Mouse (Mus musculus) embryonic facial prominence, embryonic 14.5 days (tissue): Measurements from ENCODE around the gene Lhfp. TPM values are rescaled to one million over a fixed set of nuclear protein-coding genes. Genes with fewer than 3 reads are reported as not detected.

Experiments
- ATAC-seq: fragments of 200-750 bp; cut with Nextera tagmentation; 2 replicates; pipeline ENCODE4 v1.8.0; 2017; ENCODE audit warnings: low read depth, moderate number of reproducible peaks, moderate TSS enrichment
- DNase-seq: peaks from one replicate; pipeline ENCODE4 v3.0.0-alpha.2; 2015; ENCODE audit warnings: low spot score
- H3K27ac ChIP-seq: fragments of 300-500 bp; sonication (generic); replicated peaks from 2 replicates; pipeline ENCODE4 v1.5.1; 2014; ENCODE audit warnings: low read depth, mild to moderate bottlenecking, low read length, moderate library complexity
- H3K27me3 ChIP-seq: fragments of 300-500 bp; sonication (generic); replicated peaks from 2 replicates; pipeline ENCODE4 v1.6.1; 2014; ENCODE audit warnings: low read length; ENCODE audit not compliant: control insufficient read depth, insufficient read depth
- H3K36me3 ChIP-seq: fragments of 300-500 bp; sonication (generic); 2 replicates; pipeline ENCODE4 v1.6.1; 2014; ENCODE audit warnings: low read length, mixed read lengths; ENCODE audit not compliant: control insufficient read depth, insufficient read depth
- H3K4me1 ChIP-seq: fragments of 300-500 bp; sonication (generic); 2 replicates; pipeline ENCODE4 v1.6.1; 2014; ENCODE audit warnings: antibody characterized with exemption, low read length; ENCODE audit not compliant: control insufficient read depth, insufficient read depth
- H3K4me2 ChIP-seq: fragments of 300-500 bp; sonication (generic); 2 replicates; pipeline ENCODE4 v1.6.1; 2014; ENCODE audit warnings: low read depth, mild to moderate bottlenecking, low read length, moderate library complexity, mixed read lengths
- H3K4me3 ChIP-seq: fragments of 300-500 bp; sonication (generic); 2 replicates; pipeline ENCODE4 v1.5.1; 2014; ENCODE audit warnings: low read depth, mild to moderate bottlenecking, low read length
- H3K9ac ChIP-seq: fragments of 300-500 bp; sonication (generic); 2 replicates; pipeline ENCODE4 v1.6.1; 2014; ENCODE audit warnings: low read depth, mild to moderate bottlenecking, low read length, moderate library complexity, mixed read lengths
- H3K9me3 ChIP-seq: fragments of 300-500 bp; sonication (generic); 2 replicates; pipeline ENCODE4 v1.6.1; 2016; ENCODE audit warnings: low read length; ENCODE audit not compliant: control insufficient read depth
- WGBS: fragments of 180-500 bp; shearing (Covaris S2); extraction: QIAGEN DNeasy Blood & Tissue Kit; methylation state at CpG from one replicate; pipeline ENCODE4 v1.1.7; 2014; 5-methylcytosine and 5-hydroxymethylcytosine counted together
- polyA plus RNA-seq: library from polyadenylated mRNA; unstranded; fragments of >200 nt; fragmentation: Nextera tagmentation; extraction: Ambion mirVana; gene quantifications from 2 replicates; pipeline ENCODE4 v1.2.1, GENCODE M21; 2014

Gene Lhfp
- polyA plus RNA-seq, 1 experiment from 2014 or later: 73.9 TPM

- ATAC-seq: no peak
Measured at GRCm38 (mm10) chr3:53310615-53311014, 269.3 kb downstream of the Lhfp start.

More at GRCm38 (mm10) chr3:53310615-53311014, 269.3 kb downstream of the Lhfp start:
- Histone ChIP-seq H3K27me3 (no peaks in the 10 kb centered on the region), H3K4me2 (no peak overlapping the region), H3K36me3 (no peaks in the 10 kb centered on the region), H3K4me3 (no peak overlapping the region), H3K9me3 (peaks cover 9% of the 10 kb centered on the region), H3K9ac (no peak overlapping the region), H3K27ac (no peak overlapping the region), H3K4me1 (no peaks in the 10 kb centered on the region)
- DNase-seq: no peak
- WGBS: 90% methylated on average over 2 of the region's 2 CpGs

Other genes starting within 250 kb of the Lhfp start
- 52.8 and 58.6 TPM in 2 replicates for gene Cog6, start 24.3 kb upstream of the Lhfp start, polyA plus RNA-seq